Mouse (Mus musculus) inflammation-experienced regulatory T-cells (primary cell): ENCODE measurements around the gene Lrrtm1. TPM values are rescaled to one million over a fixed set of nuclear protein-coding genes. Genes with fewer than 3 reads are reported as not detected.

Experiments used
- polyA plus RNA-seq, 2 experiments: library from polyadenylated mRNA; unstranded; fragments of 100-300 nt; shearing (Covaris generic); gene quantifications; one replicate each; pipeline ENCODE4 v1.2.1; 2017

Lrrtm1 gene
- polyA plus RNA-seq, result under 1 TPM; 0.18 to 0.20 TPM

GRCm38 (mm10) chr6:77242601-77243406, at the start of gene Lrrtm1:
Lrrtm1 (plus strand) TSS chr6:77242689.

